Mouse (Mus musculus) right cerebral cortex, postnatal 10 days (tissue): ENCODE results near the gene Mettl4.

ENCODE experiments used
- DNase-seq, 2 experiments: peaks; one replicate each; pipeline ENCODE4 v3.0.0; 2021; ENCODE audit warnings: low spot score in 2 of 2

Gene Mettl4

GRCm38 (mm10) chr17:94749466-94750135, at the start of gene Mettl4:
Mettl4 (minus strand) TSS chr17:94750019.
- peak; percentile 96 to 97 for DNase-seq

GRCm38 (mm10) chr17:94778871-94779482, 29.2 kb upstream of the Mettl4 start:
- DNase-seq: no peak

- no peak for DNase-seq
These were observed 18.7 kb upstream of the Mettl4 start for GRCm38 (mm10) chr17:94768491-94768890.

- no peak for DNase-seq
These were observed 14.9 kb upstream of the Mettl4 start for GRCm38 (mm10) chr17:94764711-94765110.

- no peak for DNase-seq
These were observed 14.2 kb upstream of the Mettl4 start for GRCm38 (mm10) chr17:94764011-94764410.

GRCm38 (mm10) chr17:94762405-94762804, 12.6 kb upstream of the Mettl4 start:
- no peak for DNase-seq

GRCm38 (mm10) chr17:94750136-94750729, 414 bp upstream of the Mettl4 start:
- DNase-seq: no peak

- no peak for DNase-seq
These were observed 11.6 kb downstream of the Mettl4 start for GRCm38 (mm10) chr17:94738173-94738572.

- DNase-seq: no peak
These were observed 13.9 kb downstream of the Mettl4 start for GRCm38 (mm10) chr17:94735885-94736284.

- peak; percentile 44 to 50 for DNase-seq
These were observed 14.4 kb downstream of the Mettl4 start for GRCm38 (mm10) chr17:94735437-94735836.

- peak; percentile 56 to 70 for DNase-seq
These were observed 19.4 kb downstream of the Mettl4 start for GRCm38 (mm10) chr17:94730416-94730815.

- no peak for DNase-seq
These were observed 23.1 kb downstream of the Mettl4 start for GRCm38 (mm10) chr17:94726750-94727149.

- no peak for DNase-seq
These were observed 76.1 kb downstream of the Mettl4 start for GRCm38 (mm10) chr17:94673515-94674317.
